Mouse (Mus musculus): ENCODE measurements around the gene Gjb5.
A peak's percentile ranks its signal among the peaks of the same experiment; 100 is the strongest.

The Gjb5 gene

DNA sequence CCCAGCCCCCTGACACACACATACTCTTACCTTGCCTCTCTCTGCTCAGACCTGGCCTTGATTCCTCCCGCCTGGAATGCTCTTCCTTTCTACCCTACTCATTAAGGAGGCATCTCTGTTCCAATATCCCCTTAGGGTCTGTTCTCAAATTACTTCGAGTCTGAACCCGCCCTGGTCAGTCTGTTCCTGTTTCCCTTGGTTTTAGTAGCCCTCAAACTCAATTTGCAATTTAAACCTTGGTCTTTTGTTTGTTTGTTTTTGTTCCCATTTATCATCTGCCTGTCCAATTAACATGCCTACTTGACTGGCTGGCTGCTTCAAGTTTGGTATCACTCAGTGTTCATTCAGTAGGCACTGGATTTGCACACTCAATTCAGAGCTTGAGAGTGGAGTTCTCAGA, 28.9 kb downstream of the Gjb5 start:
- Histone ChIP-seq H3K36me3 (ENCODE audit: control insufficient read depth, insufficient read depth, low read length, poor library complexity, severe bottlenecking) (no peaks in the 10 kb centered on the region), H3K27me3 (ENCODE audit: control insufficient read depth, insufficient read depth, low read length, poor library complexity, severe bottlenecking) (no peaks in the 10 kb centered on the region)
- DNase-seq (ENCODE audit: low read depth, low spot score) = no peak

DNA sequence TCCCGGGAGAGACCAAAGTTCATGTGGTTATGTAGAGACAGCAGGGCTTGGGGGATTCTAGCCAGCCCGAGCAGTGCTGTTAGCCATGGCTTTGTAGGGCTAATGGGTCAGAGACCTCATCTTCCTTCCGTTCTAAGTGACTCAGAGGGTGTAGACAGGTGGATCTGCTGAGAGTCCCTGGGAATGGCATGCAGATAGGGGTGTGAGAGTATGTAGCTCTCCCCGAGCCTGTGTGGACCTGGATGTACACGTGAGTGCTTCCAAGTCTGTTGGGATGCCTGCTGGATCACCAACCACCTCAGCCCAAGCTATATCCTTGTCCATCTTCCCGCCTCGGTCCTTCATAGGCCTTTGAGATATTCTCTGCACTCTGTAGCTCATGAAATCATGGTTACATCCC, 29.6 kb downstream of the Gjb5 start:
- no peak for DNase-seq (ENCODE audit: low read depth, low spot score)
- Histone ChIP-seq H3K36me3 (ENCODE audit: control insufficient read depth, insufficient read depth, low read length, poor library complexity, severe bottlenecking) (no peaks in the 10 kb centered on the region), H3K27me3 (ENCODE audit: control insufficient read depth, insufficient read depth, low read length, poor library complexity, severe bottlenecking) (no peaks in the 10 kb centered on the region)

DNA sequence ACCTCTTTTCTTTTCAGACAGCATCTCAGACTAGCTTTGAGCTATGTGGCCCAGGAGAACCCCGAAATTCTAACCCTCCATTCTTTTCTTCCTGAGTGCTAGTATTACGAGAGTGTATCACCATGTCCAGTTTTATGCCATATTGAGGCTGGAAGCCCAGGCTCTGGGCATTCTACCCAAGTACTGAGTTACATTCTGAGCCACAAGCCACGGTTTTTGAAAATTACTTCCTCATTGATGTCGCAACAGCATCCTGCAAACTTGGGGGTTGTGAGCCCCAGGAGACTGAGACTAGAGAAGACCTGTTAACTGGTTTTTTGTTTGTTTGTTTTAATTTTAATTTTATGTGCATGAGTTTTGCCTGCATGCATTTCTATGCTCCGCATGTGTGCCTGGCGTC, 30.2 kb downstream of the Gjb5 start:
- no peaks in the 10 kb centered on the region for H3K27me3 ChIP-seq (ENCODE audit: control insufficient read depth, insufficient read depth, low read length, poor library complexity, severe bottlenecking)
- DNase-seq (ENCODE audit: low read depth, low spot score) = no peak
- H3K36me3 ChIP-seq (ENCODE audit: control insufficient read depth, insufficient read depth, low read length, poor library complexity, severe bottlenecking) = no peaks in the 10 kb centered on the region

DNA sequence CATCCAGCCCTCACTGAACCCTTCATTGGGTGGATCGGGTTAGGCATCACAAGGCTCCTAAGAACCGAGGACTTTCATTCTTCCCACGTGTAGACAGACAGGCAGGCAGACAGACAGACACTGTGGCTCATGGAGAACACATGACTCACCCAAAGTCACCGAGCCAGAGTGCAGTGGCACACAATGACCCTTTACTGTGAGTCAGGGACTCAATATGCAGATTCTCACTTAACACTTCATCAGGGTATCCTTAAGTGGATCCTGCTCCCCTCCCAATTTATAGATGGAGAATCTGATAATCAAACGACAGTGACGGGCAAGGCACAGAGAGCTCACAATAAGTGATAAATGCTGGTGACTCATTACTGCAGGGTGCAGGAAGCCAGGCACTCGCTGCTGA, 30.7 kb downstream of the Gjb5 start:
- no peak for DNase-seq (ENCODE audit: low read depth, low spot score)
- H3K36me3 ChIP-seq (ENCODE audit: control insufficient read depth, insufficient read depth, low read length, poor library complexity, severe bottlenecking) = no peaks in the 10 kb centered on the region
- H3K27me3 ChIP-seq (ENCODE audit: control insufficient read depth, insufficient read depth, low read length, poor library complexity, severe bottlenecking) = no peaks in the 10 kb centered on the region

DNA sequence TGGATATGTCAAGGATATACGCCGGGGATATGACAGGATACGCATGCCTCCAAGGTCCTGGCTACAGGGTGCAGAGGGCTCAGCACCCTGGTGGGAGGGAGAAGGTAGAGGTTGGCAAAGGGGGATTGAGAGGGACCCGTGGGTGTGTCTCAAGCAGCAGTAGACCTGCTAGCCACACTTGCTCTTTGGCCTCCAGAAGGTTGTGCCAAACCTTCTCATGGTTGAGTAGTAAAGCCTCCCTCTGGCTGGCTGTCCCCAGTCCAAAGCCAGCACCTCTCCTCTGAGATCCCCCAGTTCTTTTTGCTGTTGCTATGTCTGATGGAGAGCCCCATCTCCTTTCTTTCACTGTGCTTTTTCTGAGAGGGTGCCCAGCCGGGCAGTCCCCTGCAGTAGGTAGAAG, 32.7 kb downstream of the Gjb5 start:
- Histone ChIP-seq H3K36me3 (ENCODE audit: control insufficient read depth, insufficient read depth, low read length, poor library complexity, severe bottlenecking) (no peaks in the 10 kb centered on the region), H3K27me3 (ENCODE audit: control insufficient read depth, insufficient read depth, low read length, poor library complexity, severe bottlenecking) (no peaks in the 10 kb centered on the region)
- no peak for DNase-seq (ENCODE audit: low read depth, low spot score)

DNA sequence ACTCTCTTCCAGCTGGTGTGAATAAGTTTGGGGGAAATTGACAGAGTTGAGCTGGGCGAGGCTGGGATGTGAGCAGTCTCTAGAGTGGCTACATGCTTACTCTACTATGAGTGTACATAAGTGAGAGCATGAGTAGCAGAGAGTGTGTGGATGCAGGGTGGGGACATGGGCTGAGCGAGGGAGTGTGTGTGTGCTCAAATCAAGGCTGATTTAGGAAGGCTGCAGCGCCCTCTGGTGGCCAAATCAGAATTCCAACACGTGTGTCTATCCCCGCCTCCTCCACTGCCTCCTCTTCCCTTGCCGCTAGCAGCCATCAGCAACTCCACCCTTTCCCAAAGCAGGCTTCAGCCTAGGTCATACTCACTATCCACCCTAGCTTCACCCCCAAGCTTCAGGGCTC, 33.2 kb downstream of the Gjb5 start:
- Histone ChIP-seq H3K27me3 (ENCODE audit: control insufficient read depth, insufficient read depth, low read length, poor library complexity, severe bottlenecking) (no peaks in the 10 kb centered on the region), H3K36me3 (ENCODE audit: control insufficient read depth, insufficient read depth, low read length, poor library complexity, severe bottlenecking) (no peaks in the 10 kb centered on the region)
- DNase-seq (ENCODE audit: low read depth, low spot score) = peak; percentile 76

DNA sequence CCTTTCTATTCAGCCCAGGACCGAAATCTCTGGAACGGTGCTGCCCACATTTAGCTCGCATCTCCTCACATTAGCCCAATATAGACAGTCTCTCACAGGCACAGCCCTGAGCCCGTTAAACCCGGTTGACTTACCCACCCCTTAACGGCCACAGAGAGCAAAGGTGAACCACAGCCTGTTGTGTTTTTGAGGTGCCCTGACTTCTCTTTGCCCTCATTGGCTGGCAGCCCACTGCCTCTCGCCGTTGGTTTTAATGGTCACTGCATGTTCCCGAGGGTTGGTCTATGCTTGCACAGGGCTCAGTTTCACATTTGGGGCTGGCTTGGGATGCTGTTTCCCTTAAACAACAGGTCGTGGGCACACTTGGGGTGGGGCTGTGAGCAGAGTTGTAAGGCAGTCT, 33.7 kb downstream of the Gjb5 start:
- DNase-seq (ENCODE audit: low read depth, low spot score) = no peak
- Histone ChIP-seq H3K27me3 (ENCODE audit: control insufficient read depth, insufficient read depth, low read length, poor library complexity, severe bottlenecking) (no peaks in the 10 kb centered on the region), H3K36me3 (ENCODE audit: control insufficient read depth, insufficient read depth, low read length, poor library complexity, severe bottlenecking) (no peaks in the 10 kb centered on the region)

DNA sequence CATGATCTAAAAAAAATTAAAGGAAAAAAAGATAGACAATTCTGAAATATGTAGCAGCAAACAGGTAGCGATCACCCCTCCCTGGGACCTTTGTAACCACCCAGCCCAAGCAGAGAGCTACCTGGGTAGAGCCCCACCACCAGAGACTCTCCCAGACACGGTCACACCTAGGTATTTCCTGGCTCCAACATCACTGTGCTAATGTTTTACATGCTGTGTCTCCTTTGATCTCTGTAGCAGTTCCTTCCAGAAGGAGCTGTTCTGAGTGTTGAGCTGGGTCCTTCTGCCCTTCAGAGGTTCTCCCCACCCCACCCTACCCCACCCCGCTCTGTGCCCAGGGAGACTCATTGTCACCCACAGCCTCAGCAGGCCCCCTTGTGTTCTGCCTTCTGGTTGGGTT, 34.3 kb downstream of the Gjb5 start:
- Histone ChIP-seq H3K27me3 (ENCODE audit: control insufficient read depth, insufficient read depth, low read length, poor library complexity, severe bottlenecking) (no peaks in the 10 kb centered on the region), H3K36me3 (ENCODE audit: control insufficient read depth, insufficient read depth, low read length, poor library complexity, severe bottlenecking) (no peaks in the 10 kb centered on the region)
- no peak for DNase-seq (ENCODE audit: low read depth, low spot score)

DNA sequence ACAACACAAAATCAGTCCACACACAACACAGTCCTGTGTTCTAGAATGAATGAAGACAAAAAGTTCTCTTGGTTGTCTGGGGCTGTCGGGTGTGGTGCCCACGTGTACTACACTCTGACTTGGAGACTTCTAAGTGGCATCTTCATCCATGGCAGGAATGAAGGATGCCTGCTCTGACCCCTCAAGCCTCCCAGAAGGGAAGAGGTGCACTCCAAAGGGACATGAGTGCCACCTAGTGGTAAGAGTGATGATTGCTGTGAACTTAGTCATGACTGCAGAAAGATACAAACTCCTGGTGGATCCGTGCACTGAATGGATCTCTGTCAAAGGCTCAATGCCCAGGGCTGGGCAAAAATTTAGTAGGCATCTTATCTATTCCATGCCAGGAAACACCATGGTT, 38.4 kb downstream of the Gjb5 start:
- Histone ChIP-seq H3K27me3 (ENCODE audit: control insufficient read depth, insufficient read depth, low read length, poor library complexity, severe bottlenecking) (no peaks in the 10 kb centered on the region), H3K36me3 (ENCODE audit: control insufficient read depth, insufficient read depth, low read length, poor library complexity, severe bottlenecking) (no peaks in the 10 kb centered on the region)
- peak; percentile 74 for DNase-seq (ENCODE audit: low read depth, low spot score)

DNA sequence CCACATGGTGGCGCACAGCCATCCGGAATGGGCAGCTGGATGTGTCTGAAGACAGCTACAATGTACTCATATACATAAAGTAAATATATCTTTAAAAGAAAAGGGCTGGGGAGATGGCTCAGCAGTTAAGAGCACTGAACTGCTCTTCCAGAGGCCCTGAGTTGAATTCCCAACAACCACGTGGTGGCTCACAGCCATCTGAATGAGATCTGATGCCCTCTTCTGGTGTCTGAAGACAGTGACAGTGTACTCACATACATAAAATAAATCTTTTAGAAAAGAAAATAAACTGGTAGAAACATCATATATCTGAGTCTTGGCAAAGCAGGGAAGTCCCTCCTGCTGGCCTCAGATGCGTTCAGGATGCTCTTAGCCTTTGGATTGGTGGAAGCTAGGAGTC, 40.8 kb downstream of the Gjb5 start:
- DNase-seq (ENCODE audit: low read depth, low spot score) = no peak
- Histone ChIP-seq H3K36me3 (ENCODE audit: control insufficient read depth, insufficient read depth, low read length, poor library complexity, severe bottlenecking) (no peaks in the 10 kb centered on the region), H3K27me3 (ENCODE audit: control insufficient read depth, insufficient read depth, low read length, poor library complexity, severe bottlenecking) (no peaks in the 10 kb centered on the region)

DNA sequence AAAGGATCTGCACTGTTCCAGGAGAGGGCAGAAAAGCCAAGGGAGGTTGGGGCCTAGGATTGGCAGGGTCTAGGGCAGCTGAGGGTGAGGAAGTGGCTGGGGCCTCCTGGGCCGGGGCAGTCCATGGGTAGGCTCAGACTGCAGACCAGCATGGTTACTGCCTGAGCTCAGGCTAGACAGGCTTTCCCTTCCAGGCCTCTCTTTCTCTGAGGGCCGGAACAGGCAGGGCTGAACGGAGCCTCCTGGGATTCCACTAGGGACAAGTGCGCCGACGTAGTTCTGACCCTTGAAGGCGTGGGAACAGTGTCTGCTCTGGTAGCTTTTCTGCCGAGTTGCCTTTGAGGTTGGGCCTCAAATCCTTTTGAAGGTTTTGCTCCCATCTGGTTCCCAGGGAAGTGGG, 42.2 kb downstream of the Gjb5 start:
- Histone ChIP-seq H3K27me3 (ENCODE audit: control insufficient read depth, insufficient read depth, low read length, poor library complexity, severe bottlenecking) (no peaks in the 10 kb centered on the region), H3K36me3 (ENCODE audit: control insufficient read depth, insufficient read depth, low read length, poor library complexity, severe bottlenecking) (no peaks in the 10 kb centered on the region)
- no peak for DNase-seq (ENCODE audit: low read depth, low spot score)

DNA sequence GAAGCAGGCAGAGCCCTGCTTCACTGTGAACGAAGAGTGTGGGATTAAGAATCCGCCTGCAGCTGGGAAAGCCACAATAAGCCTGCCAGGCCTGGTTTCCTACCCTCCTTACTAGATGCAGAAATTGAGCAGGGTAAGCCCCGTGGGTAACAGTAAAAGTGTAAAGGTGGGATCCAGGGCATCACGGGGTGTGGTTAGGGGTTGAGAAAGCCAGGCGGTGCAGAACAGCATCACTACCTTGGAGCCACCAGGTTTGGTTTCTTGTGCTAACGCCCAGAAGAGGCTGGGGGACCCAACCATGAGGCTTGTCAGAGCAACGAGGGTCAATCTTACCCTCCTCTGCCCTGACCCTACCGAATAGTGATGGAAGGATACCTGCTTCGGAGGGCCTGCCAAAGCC, 43.4 kb downstream of the Gjb5 start:
- Histone ChIP-seq H3K27me3 (ENCODE audit: control insufficient read depth, insufficient read depth, low read length, poor library complexity, severe bottlenecking) (no peaks in the 10 kb centered on the region), H3K36me3 (ENCODE audit: control insufficient read depth, insufficient read depth, low read length, poor library complexity, severe bottlenecking) (no peaks in the 10 kb centered on the region)
- no peak for DNase-seq (ENCODE audit: low read depth, low spot score)

DNA sequence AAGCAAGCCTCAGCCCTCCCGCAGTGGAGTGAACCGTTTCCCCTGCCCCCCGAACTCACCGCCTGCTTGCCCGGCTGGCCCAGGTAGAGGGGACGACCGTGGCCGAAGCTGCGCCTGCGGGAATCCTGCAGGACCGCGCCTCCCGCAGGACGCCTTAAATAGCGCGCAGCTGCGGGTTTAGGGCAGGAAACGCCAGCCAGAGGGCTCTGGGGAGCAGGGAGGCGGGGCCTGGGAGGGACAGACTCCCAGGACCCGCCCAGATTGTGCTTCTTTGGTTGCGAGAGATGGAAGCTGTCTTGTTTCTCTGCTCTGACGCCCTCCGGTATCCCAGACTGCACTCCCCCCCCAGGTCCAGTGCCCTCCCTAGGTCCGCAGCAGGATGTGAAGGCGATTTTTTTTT, 44.1 kb downstream of the Gjb5 start, which contains the start of gene Gja4:
Gene Gja4 (minus strand): TSS at position 179 of the 400 bp plus-strand sequence.
- Histone ChIP-seq H3K27me3 (ENCODE audit: control insufficient read depth, insufficient read depth, low read length, poor library complexity, severe bottlenecking) (no peaks in the 10 kb centered on the region), H3K36me3 (ENCODE audit: control insufficient read depth, insufficient read depth, low read length, poor library complexity, severe bottlenecking) (no peaks in the 10 kb centered on the region)
- peak; percentile 28 for DNase-seq (ENCODE audit: low read depth, low spot score)

DNA sequence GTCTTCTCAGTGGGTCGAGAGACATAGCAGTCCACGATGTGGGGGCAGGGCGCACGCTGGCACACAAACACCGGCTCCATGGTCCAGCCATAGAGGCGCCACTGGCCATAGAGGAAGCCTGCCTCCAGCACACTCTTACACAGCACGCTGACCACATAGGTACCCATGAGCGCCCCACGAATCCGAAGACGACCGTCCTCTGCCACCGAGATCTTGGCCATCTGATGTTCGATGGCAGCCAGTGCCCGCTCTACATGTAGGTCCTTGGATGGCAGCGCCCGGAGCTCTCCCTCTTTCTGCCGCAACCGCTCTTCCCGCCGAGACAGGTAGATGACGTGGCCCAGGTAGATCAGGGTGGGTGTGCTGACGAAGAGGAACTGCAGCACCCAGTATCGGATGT, 45.6 kb downstream of the Gjb5 start:
- no peak for DNase-seq (ENCODE audit: low read depth, low spot score)
- no peaks in the 10 kb centered on the region for H3K36me3 ChIP-seq (ENCODE audit: control insufficient read depth, insufficient read depth, low read length, poor library complexity, severe bottlenecking)
- no peaks in the 10 kb centered on the region for H3K27me3 ChIP-seq (ENCODE audit: control insufficient read depth, insufficient read depth, low read length, poor library complexity, severe bottlenecking)

DNA sequence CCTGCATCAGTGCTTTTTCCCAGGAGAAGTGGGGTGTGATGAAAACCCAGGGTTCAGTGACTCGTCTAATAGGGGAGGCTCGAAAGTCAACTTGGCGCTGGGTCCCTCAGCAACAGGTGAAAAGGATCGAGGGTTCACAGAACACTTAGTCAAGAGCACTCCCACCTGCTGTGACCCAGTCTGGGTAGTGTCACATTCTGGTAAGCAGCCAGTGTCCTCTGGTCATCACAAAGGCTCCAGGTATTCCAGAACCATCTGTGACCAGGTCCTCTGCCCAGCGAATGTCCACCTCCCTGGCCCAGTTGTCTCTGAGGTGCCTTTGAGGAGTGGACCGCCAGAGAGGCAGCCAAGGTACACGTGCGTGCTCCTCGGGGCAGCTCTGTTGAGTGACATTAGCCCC, 46.4 kb downstream of the Gjb5 start:
- H3K27me3 ChIP-seq (ENCODE audit: control insufficient read depth, insufficient read depth, low read length, poor library complexity, severe bottlenecking) = no peaks in the 10 kb centered on the region
- no peaks in the 10 kb centered on the region for H3K36me3 ChIP-seq (ENCODE audit: control insufficient read depth, insufficient read depth, low read length, poor library complexity, severe bottlenecking)
- DNase-seq (ENCODE audit: low read depth, low spot score) = no peak

DNA sequence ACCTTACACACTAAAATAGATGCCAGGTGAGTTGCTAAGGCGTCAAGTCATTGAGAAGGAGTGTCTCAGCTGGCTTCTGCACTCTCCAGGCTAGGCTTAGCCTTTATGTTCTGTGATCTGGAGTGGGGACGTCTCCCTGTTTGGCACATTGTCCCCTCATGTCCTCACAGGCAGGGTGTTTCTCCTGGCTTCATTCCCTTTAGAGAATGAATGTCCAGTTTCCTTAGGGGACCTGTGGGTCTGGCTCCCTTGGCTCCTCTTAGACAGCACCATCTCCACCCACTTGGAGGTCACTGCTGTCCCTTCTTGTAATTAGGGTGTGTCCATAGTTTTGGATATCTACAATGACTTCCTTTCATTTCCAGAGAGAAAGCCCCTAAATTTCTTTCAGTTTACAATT, 51.1 kb downstream of the Gjb5 start:
- DNase-seq (ENCODE audit: low read depth, low spot score) = no peak
- Histone ChIP-seq H3K36me3 (ENCODE audit: control insufficient read depth, insufficient read depth, low read length, poor library complexity, severe bottlenecking) (no peaks in the 10 kb centered on the region), H3K27me3 (ENCODE audit: control insufficient read depth, insufficient read depth, low read length, poor library complexity, severe bottlenecking) (no peaks in the 10 kb centered on the region)
